Mouse (Mus musculus) frontal cortex, postnatal 25 days (tissue): ENCODE results near the gene Cox17.

ENCODE experiments used
- DNase-seq, 2 experiments: peaks; one replicate each; pipeline ENCODE4 v3.0.0; 2022; ENCODE audit warnings: low spot score in 2 of 2

Cox17 gene

DNA sequence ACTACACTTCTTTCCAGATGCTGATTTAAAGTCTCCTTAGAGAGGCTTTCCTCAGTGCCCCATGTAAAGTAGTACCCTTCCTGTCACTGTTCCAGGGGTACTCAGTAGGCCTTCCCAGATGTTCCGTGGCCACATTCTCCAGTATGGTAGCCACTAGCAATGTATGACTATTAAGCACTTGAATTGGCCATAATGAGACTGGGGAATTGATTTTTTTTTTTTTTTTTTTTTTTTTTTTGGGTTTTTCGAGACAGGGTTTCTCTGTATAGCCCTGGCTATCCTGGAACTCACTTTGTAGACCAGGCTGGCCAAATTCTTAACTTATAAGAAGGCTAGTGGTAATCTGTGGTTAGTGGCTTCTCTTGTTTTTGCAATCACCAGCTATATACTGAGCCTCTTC, 3.1 kb downstream of the Cox17 start:
- DNase-seq, result no peak

DNA sequence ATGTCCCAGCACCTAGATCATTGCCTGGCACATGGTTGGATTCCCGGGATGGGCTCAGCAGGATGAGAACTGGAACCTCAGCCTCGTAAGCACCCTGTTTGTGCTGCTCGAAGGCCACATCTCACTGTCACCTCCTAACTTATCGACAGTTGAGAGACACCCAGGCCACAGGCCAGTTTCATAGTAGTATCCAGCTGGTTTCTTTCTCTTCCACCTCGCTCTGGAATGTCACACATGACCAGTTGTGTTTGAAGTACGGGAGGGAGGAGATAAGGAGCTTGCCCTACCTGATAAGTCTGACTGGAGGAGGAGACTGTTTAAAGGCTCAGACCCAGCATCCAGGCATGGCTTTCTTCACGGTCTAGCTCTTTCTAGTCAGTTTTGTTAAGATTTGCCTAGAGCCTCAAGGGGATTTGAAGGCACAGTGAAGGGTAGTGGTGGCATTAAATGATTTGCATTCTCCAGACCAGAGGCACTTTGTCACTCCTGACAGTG, 3.6 kb downstream of the Cox17 start:
- DNase-seq, result no peak

DNA sequence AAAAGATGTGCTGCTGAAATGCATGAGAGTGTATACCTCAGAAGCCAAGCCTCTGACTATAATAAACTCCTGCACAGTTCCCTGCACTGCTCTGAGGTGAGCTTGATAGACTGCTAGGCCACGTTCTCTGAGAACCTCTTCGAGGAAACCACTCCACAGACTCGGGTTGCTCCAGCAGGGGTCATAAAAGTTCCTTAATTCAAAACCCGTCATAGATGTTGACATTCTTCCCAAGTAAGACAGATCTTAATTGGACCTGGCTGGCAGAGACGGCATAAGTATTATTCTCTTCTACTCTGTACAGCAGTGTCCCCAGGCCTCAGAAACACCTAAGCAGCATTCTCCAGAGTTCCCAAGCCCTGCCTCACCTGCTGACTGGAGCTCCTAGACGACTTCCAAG, 4.1 kb downstream of the Cox17 start:
- no peak for DNase-seq

DNA sequence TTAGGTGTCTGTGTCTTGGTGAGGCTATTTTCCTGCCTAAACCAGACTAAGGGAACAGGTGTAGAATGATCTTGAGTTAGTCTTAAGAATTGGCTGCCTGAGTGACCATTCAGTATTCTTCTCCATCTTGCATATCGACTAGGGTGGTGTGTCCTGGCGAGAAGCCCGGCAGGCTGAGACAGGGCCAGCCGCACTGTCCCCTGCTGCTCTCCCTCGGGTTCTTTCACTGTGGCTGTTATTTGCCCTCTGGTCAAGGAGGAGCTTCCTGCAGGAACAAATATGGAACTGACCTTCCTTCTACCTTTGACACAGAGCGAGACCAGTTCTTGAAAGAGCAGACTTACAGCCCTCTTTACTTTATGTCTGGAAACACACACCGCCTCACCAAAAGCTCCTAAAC, 5.2 kb downstream of the Cox17 start:
- DNase-seq, result no peak

DNA sequence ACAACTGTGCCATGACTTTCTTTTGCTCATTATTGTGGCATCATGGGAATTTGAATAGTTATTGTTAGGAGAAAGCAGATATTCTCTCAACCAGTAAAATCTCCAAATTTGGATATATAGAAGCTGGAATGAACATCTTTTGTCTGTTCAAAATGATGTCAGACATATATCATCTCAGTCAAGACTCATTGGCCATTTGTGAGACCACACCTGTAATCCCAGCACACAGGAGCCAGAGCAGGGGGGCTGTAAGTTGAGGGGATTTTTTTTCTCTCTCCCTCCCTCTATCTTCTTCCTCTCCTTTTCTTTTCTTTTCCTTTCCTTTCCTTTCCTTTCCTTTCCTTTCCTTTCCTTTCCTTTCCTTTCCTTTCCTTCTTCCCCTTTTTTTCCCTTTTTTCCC, 6.1 kb downstream of the Cox17 start:
- DNase-seq, result no peak

DNA sequence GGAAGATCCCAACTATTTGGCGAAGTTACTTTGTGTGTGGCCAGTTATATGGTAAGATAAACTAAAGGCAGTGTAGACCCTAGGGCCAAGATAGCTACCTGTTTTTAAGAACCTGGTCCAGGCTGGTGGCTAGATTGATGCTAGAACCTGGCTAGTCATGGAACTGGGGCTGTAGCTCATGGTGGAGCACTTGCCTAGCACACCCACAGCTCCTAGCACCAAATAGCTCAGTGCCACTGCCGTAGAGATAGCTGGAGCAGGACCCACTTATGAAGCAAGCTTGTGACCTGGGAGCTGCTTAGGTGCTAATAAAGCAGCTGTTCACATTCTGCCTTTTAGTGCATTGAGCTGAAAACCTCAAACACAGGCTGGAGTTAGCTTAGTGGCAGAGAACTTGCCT, 6.9 kb downstream of the Cox17 start:
- DNase-seq, result no peak

DNA sequence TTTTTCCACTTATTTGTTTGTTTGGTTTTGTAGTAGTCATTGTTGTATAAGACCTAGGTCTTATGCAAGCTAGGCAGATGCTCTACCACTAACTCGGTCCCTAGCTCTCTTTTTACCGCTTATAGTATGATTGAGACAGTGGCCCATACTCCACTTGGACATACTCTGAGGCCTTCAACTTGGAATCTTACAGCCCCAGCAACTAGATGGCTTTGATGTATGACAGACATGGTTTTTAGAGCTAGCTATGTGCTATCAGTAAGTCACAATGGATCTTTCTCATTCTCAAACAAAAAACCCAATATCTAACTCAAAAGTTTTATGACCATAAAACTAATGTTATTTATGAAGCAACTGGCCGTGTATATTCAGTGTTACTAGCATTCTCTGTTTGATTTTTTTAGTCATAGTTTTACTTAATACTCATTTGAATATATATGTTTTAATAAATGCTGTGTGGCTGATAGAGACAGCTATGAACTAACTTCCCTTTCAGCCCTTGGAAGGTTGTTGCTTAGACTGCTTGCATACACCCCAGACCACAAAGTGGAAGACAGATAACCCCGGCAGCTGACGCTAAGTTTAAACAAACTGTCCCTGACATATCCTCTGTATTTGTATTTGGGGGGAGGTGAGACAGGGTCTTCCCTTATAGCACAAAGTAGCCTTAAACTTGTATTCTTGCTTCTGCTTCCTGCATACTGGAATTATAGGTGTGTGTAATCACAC, 7.6 kb downstream of the Cox17 start:
- no peak for DNase-seq

DNA sequence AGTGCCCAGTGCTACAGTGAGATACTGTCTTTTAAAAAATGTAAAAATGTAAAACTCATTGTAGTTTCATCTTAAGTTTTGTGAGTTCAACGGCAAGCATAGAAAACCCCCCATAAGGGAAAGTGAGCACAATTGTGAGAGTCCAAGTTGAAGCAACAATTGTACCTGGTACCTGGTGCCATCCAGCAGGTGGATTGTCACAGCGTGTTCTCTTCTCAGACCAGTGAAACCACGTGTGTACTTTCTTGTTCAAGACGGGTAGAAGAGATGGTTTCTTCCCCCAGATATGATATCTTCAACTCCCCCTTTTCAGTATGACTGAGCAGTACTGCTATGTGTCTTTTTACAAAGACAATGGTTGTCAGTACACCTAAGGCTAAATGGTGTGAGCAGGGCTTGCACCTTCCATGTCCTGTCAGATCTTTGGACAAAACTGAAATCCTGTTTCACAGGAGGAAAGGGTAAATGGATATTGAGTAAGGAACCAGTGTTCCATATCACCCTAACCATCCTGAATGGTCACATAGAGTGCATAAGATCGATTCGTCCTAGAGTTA, 11.5 kb downstream of the Cox17 start:
- DNase-seq, result no peak

DNA sequence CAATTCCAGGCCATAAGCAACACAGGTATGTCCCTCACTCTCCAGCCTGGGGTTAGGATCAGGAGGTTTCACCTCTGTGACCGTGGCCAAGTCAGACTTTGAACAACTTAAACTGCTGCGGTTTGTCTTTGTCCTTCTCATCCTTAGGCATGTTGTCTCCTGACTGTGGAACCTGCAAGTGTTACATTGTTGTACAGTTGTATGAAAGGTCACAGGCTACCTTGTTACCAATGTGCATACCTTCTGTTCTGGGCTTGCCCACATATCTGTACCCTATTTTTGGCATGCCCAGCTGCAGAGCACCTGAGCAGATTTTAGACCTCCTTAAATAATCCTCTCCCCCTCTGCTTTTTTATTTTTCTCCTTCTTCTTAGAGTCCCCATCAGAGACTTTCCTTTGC, 12.4 kb downstream of the Cox17 start:
- no peak for DNase-seq

DNA sequence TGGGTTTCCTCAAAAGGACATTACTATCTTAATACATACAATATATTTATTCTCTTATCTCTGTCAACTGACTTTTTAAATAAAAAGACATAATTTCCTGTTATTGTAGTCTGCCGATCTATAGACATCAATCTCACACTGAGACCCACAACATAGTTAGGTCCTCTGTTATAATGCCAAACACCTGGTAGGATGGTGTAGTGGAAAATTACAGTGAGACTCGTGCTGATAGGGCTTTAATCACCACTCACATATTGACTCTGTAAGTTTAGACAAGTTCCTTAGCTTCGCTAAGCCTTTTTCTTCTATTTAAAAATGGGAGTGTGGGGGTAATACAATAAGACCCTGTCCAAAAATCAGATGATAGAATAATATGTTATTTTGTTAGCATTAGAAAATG, 13.1 kb downstream of the Cox17 start:
- DNase-seq, result no peak

DNA sequence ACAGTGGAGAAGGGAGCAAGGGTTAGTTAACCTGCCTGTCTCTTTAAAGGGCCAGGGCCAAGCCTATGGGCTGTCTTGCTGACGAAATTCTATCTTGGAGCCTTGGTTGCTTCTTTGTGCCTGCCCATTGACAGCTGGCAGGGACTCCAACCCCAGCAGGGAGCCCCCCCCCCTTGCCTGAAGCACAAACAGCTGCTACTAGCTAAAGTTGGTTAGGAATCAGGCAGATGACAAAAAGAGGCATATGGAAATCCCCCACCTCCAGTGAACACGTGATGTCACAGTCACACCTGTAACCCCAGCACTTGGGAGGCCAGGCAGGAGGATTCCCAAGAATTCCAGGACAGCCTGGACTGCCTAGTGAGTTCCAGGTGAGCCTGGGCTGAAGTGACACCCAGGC, 13.5 kb downstream of the Cox17 start:
- no peak for DNase-seq

DNA sequence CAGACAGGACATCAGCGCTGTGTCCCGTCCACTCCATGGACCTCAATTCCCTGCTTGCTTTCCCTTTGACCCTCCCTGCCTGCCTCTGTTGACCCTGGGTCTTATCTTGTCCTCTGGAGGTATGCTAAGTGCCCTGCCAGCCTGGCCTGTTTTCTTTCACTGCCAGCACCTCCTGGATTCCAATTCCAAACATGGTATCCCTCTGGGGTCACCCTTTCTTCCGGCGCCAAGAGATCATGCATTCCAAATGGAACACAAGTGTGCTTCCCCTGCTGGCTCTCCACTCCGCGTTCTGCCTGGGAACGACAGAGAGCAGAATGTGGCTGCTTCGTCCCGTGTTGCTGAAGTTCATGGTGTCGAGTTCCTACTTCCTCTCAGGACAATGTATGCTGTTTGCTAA, 15.1 kb downstream of the Cox17 start, which contains the start of gene Popdc2:
Popdc2 (plus strand) TSS at position 277 of the 400 bp plus-strand sequence.
- DNase-seq, result no peak

DNA sequence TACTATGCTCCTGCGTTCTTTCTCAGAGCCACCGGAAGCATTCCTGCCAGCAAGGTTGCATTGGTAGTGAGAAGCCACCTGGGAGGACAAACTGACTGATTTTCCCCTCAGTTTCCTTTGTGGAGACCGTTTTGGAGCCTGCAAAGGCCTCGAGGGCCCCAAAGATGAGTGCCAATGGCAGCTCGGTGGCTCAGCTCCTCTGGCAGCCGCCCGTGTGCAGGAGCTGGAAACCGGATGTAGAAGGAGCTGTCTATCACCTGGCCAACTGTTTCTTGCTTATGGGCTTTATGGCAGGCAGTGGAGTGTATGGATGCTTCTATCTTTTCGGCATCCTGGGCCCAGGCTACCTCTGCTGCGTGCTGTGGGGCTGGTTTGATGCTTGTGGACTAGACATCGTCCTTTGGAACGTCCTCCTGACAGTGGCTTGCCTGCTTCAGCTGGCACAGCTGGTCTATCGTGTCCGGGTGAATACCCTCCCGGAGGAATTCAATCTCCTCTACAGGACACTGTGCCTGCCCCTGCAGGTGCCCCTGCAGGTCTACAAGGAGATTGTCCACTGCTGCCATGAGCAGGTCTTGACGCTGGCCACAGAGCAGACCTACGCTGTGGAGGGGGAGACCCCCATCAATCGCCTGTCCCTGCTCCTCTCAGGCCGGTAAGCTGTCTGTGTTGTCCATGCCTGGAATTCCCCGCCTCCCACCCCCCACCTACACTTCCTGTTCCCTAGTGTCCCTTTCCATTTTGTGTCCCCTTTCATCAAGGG, 15.9 kb downstream of the Cox17 start:
- DNase-seq, result no peak

DNA sequence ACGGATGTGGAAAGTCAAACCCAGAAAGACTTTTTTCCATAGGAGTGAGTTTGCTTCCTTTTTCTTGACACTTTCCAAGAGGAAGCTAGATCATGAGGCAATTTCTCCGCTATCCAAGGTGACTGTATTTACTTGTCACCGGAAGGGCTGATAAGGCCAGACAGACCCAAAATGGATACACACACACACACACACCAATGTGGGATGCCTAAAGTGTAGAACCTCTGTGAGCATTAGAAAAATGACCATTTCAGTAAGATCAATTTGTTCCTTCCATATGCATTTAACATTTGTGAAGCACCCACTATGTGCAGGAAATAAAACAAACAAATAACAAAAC, 16.4 kb downstream of the Cox17 start:
- no peak for DNase-seq

DNA sequence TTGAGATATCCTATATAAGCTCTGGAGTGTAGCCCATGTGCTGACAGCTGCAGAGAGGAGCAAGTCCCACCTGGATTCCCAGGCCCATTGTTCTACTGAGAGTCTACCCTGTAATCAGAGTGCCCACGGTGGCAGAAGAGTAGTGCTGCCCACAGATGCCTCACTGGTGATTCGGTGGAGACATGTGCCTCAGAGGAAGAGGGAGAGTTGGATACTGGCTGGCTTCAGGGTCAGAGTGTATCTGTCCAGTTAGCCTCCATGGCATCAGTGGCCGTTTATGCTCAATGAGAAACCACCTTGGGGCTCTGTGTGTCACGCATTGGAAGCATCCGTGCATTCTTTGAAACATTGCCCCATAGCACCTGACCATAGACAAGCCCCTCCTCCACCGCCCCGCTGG, 16.9 kb downstream of the Cox17 start:
- no peak for DNase-seq

DNA sequence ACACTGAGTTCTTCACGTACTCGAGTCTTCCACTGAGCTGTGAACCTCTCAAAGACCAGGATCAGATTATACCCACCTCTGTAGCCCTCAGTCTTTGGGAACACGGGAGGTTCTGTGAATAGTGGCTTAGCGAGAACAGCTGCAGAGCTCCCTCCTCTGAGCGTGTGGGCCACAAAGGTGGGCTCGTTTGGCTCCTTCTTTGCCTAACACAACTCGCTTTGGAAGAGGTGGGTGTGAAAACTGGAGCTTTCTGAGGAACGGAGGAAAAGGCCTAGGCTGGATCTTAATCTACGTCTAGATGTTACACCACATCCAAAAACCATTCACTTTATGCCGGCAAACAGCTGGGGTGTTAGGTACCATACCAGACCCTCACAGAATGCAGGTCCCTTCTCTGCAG, 18.6 kb downstream of the Cox17 start:
- no peak for DNase-seq

DNA sequence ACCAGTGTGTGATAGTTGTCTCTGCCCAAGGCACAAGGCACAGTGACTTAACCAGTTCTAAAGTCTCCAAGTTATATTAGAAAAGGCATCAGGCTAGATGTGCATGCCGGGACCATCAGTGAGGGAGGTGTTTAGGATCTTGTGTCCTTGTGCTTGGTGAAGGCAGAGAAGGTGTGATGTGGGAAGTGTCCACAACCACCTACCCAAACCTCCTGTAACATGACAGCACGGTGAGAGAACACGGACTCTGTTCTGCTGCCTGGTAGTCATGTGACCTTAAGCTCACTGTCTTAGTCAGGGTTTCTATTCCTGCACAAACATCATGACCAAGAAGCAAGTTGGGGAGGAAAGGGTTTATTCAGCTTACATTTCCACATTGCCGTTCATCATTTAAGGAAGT, 19.4 kb downstream of the Cox17 start:
- no peak for DNase-seq

DNA sequence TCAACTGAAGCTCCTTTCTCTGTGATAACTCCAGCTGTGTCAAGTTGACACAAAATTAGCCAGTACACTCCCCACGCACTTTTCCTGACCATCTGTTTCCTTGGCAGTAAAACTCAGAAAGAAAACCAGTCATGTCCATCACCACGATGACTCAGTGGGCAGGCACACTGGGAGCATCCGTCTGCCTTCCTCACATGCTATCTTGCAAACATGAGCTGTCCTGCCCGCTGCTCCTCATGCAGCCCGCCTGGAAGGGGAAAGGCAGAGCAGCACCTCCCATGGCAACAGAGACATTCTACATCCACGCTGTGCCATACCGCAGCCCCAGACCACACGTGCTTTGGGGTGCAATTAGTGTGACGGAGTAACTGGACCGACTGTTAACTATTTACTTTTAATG, 21.5 kb downstream of the Cox17 start:
- peak; percentile 33 to 62 for DNase-seq

DNA sequence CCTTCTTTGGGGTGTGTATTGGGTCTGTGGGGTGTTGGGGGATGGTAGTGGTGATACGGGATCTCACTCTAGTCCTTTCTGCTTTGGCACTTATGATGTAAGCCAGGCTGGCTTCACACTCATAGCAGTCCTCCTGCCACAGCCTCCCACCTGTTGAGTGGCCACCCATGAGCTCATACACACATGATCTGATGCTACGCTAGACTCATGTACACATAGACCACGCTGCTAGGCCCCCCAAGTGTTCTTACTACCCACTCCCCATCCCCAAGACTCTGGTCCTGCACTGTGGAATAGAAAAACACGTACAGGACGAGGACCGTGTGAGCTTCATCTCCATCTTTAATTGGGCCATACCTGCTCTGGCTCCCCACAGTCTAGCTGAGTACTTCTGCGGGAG, 22.2 kb downstream of the Cox17 start:
- no peak for DNase-seq

DNA sequence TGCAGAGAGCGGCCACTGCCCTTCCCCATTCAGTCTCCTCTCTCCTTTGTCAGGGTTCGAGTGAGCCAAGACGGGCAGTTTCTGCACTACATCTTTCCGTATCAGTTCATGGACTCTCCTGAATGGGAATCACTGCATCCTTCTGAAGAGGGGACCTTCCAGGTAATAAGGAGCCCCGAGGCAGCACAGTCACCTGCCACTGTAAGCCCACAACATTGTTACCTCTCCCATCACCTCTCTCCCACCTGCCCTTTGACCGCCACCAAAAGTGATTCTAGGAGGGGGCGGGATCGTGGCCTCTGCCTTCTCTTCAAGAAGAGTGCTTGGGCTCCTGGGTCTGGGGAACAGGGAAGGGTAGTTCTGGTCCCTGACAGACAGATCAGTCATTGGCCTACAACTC, 22.6 kb downstream of the Cox17 start:
- DNase-seq, result no peak

DNA sequence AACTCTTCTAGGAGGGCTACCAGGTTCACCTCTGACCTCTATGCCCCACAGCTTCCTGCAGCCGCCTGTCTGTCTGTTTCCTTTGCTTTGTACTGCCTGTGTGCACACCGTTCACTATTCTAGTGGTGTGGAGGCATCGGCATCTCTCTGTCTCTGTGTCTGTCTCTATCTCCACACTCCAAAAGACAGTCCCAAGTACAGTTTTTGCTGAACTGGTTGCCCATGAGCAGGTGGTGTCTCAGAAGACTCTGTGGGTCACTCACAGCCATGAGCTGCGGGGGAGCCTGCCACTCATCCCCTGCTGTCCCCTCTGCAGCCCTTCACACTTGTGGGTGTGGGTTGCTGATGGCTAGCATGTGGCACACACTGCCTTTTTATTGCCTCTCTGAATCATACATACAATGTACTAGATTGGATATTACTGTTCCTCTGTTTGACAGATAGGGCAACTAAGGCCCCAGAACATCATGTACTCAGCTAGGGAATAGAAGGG, 23.2 kb downstream of the Cox17 start:
- DNase-seq, result no peak

DNA sequence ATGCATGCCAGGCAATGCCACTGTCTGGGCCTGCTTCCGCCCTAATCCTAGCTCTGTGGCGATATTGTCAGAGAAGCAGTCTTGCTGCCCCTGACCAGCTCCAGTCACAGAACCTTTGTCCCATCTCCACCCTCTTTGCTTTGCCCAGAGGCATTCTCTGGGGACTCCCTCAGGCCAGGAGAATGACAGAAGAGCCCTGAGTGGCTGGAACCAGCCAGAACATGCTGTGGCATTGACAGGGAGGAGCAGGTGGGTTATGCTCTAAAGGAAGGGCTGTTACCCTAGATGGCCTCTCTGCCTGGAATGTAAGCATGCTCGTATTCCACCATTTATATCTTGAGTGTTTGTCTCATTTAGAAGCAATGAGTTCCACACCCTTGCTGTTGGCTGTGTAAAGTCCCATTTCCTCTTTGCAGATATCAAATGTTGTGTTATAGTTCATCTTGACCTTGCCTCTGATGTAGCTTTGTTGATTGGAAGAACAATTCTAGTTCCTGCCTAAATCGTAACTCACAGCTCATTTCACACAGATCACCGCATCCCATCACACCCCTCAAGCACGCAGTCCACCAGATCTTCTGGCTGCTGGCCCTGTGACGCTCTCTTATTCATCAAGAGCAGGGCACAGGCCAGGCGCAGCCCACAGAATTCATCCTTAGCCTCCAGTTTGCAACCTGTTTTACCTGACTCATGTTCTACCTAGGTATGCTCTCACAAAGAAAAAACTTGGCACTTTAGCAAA, 24.0 kb downstream of the Cox17 start:
- DNase-seq, result no peak
